Mouse (Mus musculus) myocyte (in vitro differentiated cells): Measurements from ENCODE around the gene Ddx49. TPM values are rescaled to one million over a fixed set of nuclear protein-coding genes. Genes with fewer than 3 reads are reported as not detected.

Experiments used
- H3K27me3 ChIP-seq: one replicate; pipeline ENCODE4 v1.6.1; 2011; ENCODE audit not compliant: control insufficient read depth, insufficient read depth, insufficient read length
- H3K36me3 ChIP-seq: one replicate; pipeline ENCODE4 v1.6.1; 2011; ENCODE audit not compliant: control insufficient read depth, insufficient read depth
- H3K4me2 ChIP-seq: one replicate; pipeline ENCODE4 v1.6.1; 2011; ENCODE audit warnings: low read depth, control low read depth
- H3K4me3 ChIP-seq: one replicate; pipeline ENCODE4 v1.5.1; 2011; ENCODE audit warnings: mild to moderate bottlenecking, control low read depth, moderate library complexity
- H3K79me2 ChIP-seq: one replicate; pipeline ENCODE4 v1.6.1; 2011; ENCODE audit not compliant: control insufficient read depth, insufficient read depth
- H3ac ChIP-seq: one replicate; pipeline ENCODE4 v1.6.1; 2011; ENCODE audit not compliant: control insufficient read depth, insufficient read length
- CEBPB ChIP-seq: IDR thresholded peaks from 2 replicates; pipeline ENCODE4 v1.6.1; 2011; ENCODE audit warnings: mild to moderate bottlenecking, moderate library complexity; ENCODE audit not compliant: poor library complexity, insufficient read depth, severe bottlenecking
- E2F4 ChIP-seq: IDR thresholded peaks from one replicate; pipeline ENCODE4 v1.6.1; 2011; ENCODE audit warnings: mild to moderate bottlenecking, control low read depth, moderate library complexity; ENCODE audit not compliant: insufficient read depth
- MAX ChIP-seq: IDR thresholded peaks from one replicate; pipeline ENCODE4 v1.6.1; 2011; ENCODE audit warnings: low read depth, mild to moderate bottlenecking, control low read depth
- MYOD1 ChIP-seq, 3 experiments: IDR thresholded peaks; one replicate each; pipeline ENCODE4 v1.6.1; 2011; ENCODE audit warnings: control low read depth in 2 of 3, low read depth in 2 of 3, mild to moderate bottlenecking in 2 of 3, moderate library complexity in 1 of 3; ENCODE audit not compliant: insufficient read length in 2 of 3, control insufficient read depth in 1 of 3
- MYOG ChIP-seq, 3 experiments: IDR thresholded peaks; one replicate each; pipeline ENCODE4 v1.6.1; 2011; ENCODE audit warnings: control low read depth in 2 of 3, low read depth in 2 of 3, mild to moderate bottlenecking in 2 of 3; ENCODE audit not compliant: insufficient read length in 2 of 3, control insufficient read depth in 1 of 3, insufficient read depth in 1 of 3
- POLR2A ChIP-seq: IDR thresholded peaks from one replicate; pipeline ENCODE4 v1.6.1; 2011; ENCODE audit warnings: low read depth, mild to moderate bottlenecking, control low read depth, moderate library complexity; ENCODE audit not compliant: insufficient read length
- POLR2AphosphoS2 ChIP-seq: IDR thresholded peaks from one replicate; pipeline ENCODE4 v1.6.1; 2011; ENCODE audit warnings: low read depth, control low read depth; ENCODE audit not compliant: insufficient read length
- REST ChIP-seq: IDR thresholded peaks from one replicate; pipeline ENCODE4 v1.6.1; 2011; ENCODE audit warnings: mild to moderate bottlenecking, control low read depth, moderate library complexity; ENCODE audit not compliant: insufficient read depth, insufficient read length
- SRF ChIP-seq: IDR thresholded peaks from one replicate; pipeline ENCODE4 v1.6.1; 2011; ENCODE audit warnings: low read depth; ENCODE audit not compliant: control insufficient read depth, insufficient read length
- TCF12 ChIP-seq: IDR thresholded peaks from one replicate; pipeline ENCODE4 v1.6.1; 2011; ENCODE audit warnings: mild to moderate bottlenecking, control low read depth; ENCODE audit not compliant: poor library complexity, insufficient read depth, severe bottlenecking
- TCF3 ChIP-seq: IDR thresholded peaks from one replicate; pipeline ENCODE4 v1.6.1; 2011; ENCODE audit warnings: low read depth, control low read depth; ENCODE audit not compliant: insufficient read length
- USF1 ChIP-seq: IDR thresholded peaks from one replicate; pipeline ENCODE4 v1.6.1; 2011; ENCODE audit warnings: low read depth, mild to moderate bottlenecking, control low read depth, moderate library complexity
- polyA plus RNA-seq: library from polyadenylated mRNA; unstranded; fragments of >200 nt; fragmentation: generic; extraction: Trizol; gene quantifications from one replicate; pipeline ENCODE4 v1.2.1, GENCODE M21; 2012; ENCODE audit warnings: missing spikeins

Gene Ddx49
- polyA plus RNA-seq, 1 experiment = 106 TPM

- Histone ChIP-seq H3K36me3 (no peaks in the 10 kb centered on the region), H3K79me2 (no peaks in the 10 kb centered on the region), H3ac (no peak overlapping the region), H3K4me2 (peak overlapping the region; percentile 18), H3K27me3 (no peaks in the 10 kb centered on the region), H3K4me3 (no peak overlapping the region)
- no peak for TF ChIP-seq TCF12
- no peak for TF ChIP-seq MYOD1 (IDR thresholded peaks at IDR 0.05; ENCODE audit: control insufficient read depth in 1 of 3, insufficient read length in 2 of 3, low read depth in 2 of 3)
- TF ChIP-seq POLR2AphosphoS2 = no peak
- TF ChIP-seq POLR2A = no peak
- no peak for TF ChIP-seq TCF3
- TF ChIP-seq REST = no peak
- no peak for TF ChIP-seq SRF
- no peak for TF ChIP-seq E2F4
- no peak for TF ChIP-seq USF1
- no peak for TF ChIP-seq MYOG (IDR thresholded peaks at IDR 0.05; ENCODE audit: control insufficient read depth in 1 of 3, insufficient read depth in 1 of 3, insufficient read length in 2 of 3, low read depth in 2 of 3)
- TF ChIP-seq MAX = no peak
- TF ChIP-seq CEBPB = no peak
These were observed 24.1 kb downstream of the Ddx49 start for GRCm38 (mm10) chr8:70278175-70278574.

GRCm38 (mm10) chr8:70276476-70276875 is 25.8 kb downstream of the Ddx49 start:
- H3K27me3 ChIP-seq = no peaks in the 10 kb centered on the region
- H3K36me3 ChIP-seq = no peaks in the 10 kb centered on the region
- H3ac ChIP-seq = no peak overlapping the region
- TF ChIP-seq TCF12 (no peak), MYOG (IDR thresholded peaks at IDR 0.05; ENCODE audit: control insufficient read depth in 1 of 3, insufficient read depth in 1 of 3, insufficient read length in 2 of 3, low read depth in 2 of 3) (no peak), REST (no peak), USF1 (no peak), POLR2A (no peak), SRF (no peak), MAX (no peak), CEBPB (no peak), E2F4 (no peak)
- no peaks in the 10 kb centered on the region for H3K79me2 ChIP-seq
- no peak overlapping the region for H3K4me2 ChIP-seq
- no peak overlapping the region for H3K4me3 ChIP-seq

- Histone ChIP-seq H3ac (no peak overlapping the region), H3K36me3 (no peaks in the 10 kb centered on the region), H3K4me2 (no peak overlapping the region), H3K4me3 (no peak overlapping the region), H3K27me3 (no peaks in the 10 kb centered on the region), H3K79me2 (no peaks in the 10 kb centered on the region)
- TF ChIP-seq E2F4 = no peak
- TF ChIP-seq REST = no peak
- no peak for TF ChIP-seq SRF
- TF ChIP-seq POLR2AphosphoS2 = no peak
- no peak for TF ChIP-seq TCF12
- TF ChIP-seq MAX = no peak
- TF ChIP-seq POLR2A = no peak
- no peak for TF ChIP-seq MYOG (IDR thresholded peaks at IDR 0.05; ENCODE audit: control insufficient read depth in 1 of 3, insufficient read depth in 1 of 3, insufficient read length in 2 of 3, low read depth in 2 of 3)
- TF ChIP-seq USF1 = no peak
- TF ChIP-seq TCF3 = no peak
- no peak for TF ChIP-seq MYOD1 (IDR thresholded peaks at IDR 0.05; ENCODE audit: control insufficient read depth in 1 of 3, insufficient read length in 2 of 3, low read depth in 2 of 3)
- TF ChIP-seq CEBPB = no peak
These were observed 27.9 kb downstream of the Ddx49 start for GRCm38 (mm10) chr8:70274350-70274749.

- Histone ChIP-seq H3K36me3 (no peaks in the 10 kb centered on the region), H3K4me2 (no peak overlapping the region), H3K27me3 (no peaks in the 10 kb centered on the region), H3K4me3 (no peak overlapping the region), H3K79me2 (no peaks in the 10 kb centered on the region), H3ac (no peak overlapping the region)
- TF ChIP-seq POLR2AphosphoS2 = no peak
- peak in 1 of 3 experiments; percentile 35 for TF ChIP-seq MYOD1 (IDR thresholded peaks at IDR 0.05; ENCODE audit: control insufficient read depth in 1 of 3, insufficient read length in 2 of 3, low read depth in 2 of 3)
These were observed 29.3 kb downstream of the Ddx49 start for GRCm38 (mm10) chr8:70272949-70273348.

GRCm38 (mm10) chr8:70268799-70269565 is 33.3 kb downstream of the Ddx49 start:
- Histone ChIP-seq H3K79me2 (no peaks in the 10 kb centered on the region), H3K4me3 (no peak overlapping the region), H3K4me2 (no peak overlapping the region), H3K27me3 (no peaks in the 10 kb centered on the region), H3K36me3 (no peaks in the 10 kb centered on the region), H3ac (no peak overlapping the region)
- TF ChIP-seq SRF = no peak
- TF ChIP-seq POLR2AphosphoS2 = peak; percentile 27
